Mouse (Mus musculus): ENCODE results near the gene Tpm3-rs7.
"Not testable (repeated sequence)": the region's sequence is repeated elsewhere in the genome, so short reads cannot be mapped to it uniquely, and the experiment has no call there.

Tpm3-rs7 gene

GRCm38 (mm10) chr14:113314499-113314898 is at the start of gene Tpm3-rs7:
Gene Tpm3-rs7, plus strand, starts transcription at chr14:113314608.
- DNase-seq (ENCODE audit: low spot score in 2 of 2): not testable (repeated sequence)

GRCm38 (mm10) chr14:113317023-113317422 is 2.6 kb downstream of the Tpm3-rs7 start:
- no peak for DNase-seq (ENCODE audit: low spot score in 2 of 2)

DNA sequence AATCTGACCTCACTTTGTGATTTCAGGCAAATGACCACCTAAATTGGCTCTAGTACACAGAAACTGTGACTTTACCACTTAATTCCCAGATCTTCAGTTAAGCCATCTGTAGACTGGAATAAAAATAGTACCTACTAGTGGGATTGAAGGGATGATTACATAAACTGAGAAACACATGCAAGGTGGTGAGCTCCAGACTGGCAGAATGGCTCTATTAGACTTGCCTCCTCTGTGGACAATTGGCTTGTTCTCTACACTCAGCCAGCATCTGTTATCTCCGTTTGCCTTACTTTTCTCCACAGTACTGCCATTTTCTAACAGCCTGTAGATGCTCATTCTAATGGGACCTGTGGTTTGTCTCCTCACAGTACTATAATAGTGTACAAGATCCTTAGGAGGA is 49.0 kb downstream of the Tpm3-rs7 start:
- DNase-seq (ENCODE audit: low spot score in 2 of 2): no peak
